Mouse (Mus musculus) thymus, adult 18-20 months (tissue): Measurements from ENCODE around the gene Urb1.
"Not testable (repeated sequence)": the region's sequence is repeated elsewhere in the genome, so short reads cannot be mapped to it uniquely, and the experiment has no call there.

Experiments used
- DNase-seq, 2 experiments: peaks; one replicate each; pipeline ENCODE4 v3.0.0; 2022; ENCODE audit warnings: mixed read lengths in 2 of 2

Urb1 gene

DNA sequence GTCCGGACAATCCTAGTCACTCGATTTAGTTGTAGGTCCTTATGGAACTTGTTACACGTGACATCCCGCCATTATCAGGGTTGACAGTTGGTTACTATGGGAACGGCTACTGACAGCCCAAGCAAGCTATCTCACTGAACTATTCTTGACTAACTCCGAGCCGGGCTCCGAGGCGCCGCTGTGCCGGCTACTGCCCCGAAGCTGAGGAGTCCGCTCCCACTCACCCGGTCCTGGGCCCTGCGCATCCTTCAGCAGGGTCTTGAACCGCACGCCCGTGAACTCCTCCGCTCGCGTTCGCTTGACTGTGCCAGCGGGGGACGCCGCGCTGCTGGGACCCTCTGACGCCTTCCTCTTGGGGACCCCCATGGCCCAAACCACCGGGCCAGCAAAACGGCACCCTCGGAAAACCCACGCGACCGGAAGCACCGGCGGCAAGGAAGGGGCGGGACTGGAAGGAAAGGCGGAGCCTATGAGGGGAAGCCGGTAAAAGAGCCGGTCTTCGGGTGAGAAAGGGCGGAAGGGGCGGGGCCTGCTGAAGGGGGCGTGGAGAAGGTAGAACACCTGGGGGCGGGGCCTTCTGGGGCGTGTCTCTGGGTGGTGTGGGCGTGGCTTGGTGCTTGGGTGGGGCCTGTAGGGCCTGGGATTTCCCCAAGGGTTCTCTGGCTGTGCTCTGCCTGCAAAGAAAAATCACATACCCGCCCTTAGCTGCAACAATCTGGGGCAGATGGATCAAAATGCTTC, at the start of gene Urb1:
Urb1 (minus strand) TSS at position 439 of the 741 bp plus-strand sequence.
- DNase-seq: peak; percentile 95

DNA sequence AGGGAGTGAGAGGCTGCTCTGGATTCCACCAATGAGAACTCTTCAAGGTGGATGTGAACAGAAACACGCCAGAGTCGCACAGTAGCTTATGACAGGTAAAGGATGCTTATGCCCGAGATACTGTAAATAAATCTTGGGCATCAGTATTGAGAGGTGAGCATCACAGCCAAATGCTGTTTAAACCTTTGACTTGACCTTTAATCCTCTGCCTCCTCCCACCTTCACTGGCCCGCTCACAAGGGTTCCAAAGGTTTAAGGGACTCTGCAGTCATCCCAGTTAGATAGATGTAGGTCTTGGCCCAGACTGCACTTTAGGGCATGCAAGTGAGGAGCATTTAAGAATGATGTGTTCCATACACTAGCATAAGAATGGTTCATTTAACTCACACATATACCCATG, 48.0 kb upstream of the Urb1 start:
- no peak for DNase-seq

DNA sequence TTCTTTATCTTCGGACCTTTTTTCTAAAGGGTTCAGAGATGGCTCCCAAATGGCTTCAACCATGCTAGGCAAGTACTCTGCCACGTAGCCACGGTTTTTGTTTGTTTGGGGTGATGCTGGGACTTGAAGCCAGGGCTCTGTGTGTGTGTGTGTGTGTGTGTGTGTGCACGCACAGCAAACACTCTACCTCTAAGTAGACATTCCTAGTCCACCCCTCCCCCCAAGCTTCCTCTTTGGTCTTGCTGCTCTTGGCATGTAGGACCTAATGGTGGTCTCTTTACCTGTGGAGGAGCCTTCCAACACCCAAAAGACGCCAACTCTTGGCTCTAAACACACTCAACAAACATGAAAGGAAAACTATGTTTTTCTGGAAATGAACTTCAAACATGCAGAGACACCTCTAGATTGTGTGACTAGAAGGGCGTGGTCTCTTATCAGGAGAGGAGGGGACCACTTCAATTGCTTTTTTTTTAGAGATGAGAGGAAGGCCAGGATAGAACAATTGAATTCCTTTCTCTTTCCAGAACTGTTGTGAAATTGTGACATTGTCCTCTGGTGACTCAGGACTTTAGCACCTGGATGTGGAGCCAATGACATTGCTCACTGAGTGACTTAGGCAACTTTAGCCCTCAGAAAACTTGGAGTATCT, 46.5 kb upstream of the Urb1 start:
- DNase-seq: no peak

DNA sequence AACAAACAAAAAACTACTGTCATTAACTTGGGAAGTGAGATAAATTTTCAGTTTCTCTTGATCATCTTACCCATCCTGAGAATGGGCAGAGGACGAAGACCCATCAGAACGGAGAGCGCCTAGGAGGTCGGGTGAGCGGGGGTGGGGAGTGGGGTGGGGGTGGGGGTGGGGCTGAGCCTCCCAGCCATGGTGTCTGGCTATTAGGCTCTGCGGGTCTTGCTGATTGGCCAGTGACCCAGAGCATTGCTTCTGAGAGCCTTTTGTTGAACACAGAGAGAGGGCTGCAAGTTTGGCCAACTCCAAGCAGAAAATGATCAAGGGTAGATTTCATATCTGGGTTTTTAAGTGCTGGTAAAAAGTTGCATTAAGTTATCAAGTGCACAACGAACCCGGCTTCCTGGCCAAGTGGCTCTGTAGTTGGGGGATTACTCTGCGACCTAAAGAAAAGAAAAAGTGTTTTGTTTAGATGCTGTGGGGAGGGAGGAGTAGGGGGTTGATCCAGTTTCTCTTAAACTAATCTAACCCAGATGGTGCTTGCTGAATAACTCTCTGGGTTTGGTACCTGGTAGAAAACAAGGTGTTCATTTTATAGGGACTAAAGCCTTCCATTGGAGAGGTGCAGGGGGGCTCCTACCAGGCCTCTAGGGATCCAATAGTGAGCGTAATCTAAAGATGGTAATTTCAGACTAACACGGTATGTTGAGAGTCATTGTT, 41.6 kb upstream of the Urb1 start:
- DNase-seq: no peak

DNA sequence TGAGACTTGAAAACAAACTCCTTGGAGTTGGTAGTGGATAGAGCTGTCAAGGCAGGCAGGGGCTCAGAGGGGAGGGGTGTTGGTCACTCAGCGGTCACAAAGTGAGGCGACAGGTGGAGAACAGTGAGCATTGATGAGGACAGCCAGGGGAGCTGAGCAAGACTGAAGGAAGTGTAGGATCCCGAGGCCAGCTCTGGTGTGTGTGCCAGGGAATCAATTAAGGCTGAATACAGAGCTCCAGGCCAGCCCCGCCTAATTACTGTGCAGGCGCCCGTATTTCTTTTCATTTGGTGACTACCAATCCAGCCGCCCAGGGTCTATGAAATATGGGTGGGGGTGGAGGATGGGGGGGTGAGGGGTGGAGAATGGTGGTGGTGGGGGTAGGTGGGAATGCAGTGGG, 40.7 kb upstream of the Urb1 start:
- no peak for DNase-seq

DNA sequence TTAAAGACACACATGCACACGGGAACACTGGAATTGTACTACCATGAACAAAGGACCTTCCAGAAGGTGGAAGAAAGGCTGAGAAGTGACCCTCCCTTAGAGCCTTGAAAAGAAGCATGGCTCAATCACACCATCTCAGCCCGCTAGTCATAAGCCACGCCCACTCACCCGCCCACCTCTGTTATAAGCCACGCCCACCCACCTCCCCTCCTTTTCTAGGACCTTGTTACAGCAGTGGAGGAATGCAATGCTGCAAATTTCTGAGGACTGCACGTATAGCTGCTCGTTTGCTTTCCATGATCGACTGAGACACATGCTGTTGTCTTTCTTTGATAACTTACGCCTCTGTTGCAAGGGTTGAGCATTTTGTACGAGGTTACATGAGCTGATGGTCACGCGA, 39.0 kb upstream of the Urb1 start:
- no peak for DNase-seq

DNA sequence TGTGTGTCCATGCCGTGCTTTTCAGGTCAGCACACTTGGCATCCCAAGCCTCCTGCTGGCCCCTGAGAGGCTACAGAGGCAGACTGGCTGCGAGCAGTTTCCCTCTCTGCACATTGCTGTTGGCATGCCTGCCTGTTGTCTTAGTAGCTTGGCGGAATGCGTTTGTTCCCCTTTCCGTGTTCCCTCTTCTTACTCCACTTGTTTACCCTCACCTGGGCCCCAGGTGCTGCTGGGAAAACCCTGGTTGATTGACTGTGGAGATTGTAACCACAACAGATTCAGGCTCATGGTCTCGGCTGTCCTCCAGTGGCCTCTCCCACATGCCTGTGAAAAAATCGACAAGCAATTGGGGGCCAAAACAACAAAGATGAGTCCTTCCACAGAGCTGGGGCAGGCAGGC, 38.5 kb upstream of the Urb1 start:
- DNase-seq: no peak

DNA sequence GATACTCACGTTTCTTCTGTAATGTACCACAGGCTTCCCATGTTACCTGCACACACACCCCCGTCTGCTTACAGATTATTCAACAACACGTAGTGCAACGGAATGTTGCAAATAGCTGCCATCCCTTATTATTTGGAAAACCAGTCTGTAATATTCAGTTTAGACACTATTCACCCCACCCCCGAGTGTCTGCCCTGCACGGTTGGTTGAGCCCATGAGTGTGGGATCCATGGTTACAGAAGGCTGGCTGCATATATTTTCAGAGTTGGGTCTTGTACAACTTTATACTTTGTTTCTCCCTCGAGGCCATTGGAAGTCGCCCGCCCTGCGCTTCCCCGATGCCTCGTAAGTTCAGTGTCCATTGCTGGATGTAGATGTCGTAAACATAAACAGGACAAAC, 35.4 kb upstream of the Urb1 start:
- no peak for DNase-seq

DNA sequence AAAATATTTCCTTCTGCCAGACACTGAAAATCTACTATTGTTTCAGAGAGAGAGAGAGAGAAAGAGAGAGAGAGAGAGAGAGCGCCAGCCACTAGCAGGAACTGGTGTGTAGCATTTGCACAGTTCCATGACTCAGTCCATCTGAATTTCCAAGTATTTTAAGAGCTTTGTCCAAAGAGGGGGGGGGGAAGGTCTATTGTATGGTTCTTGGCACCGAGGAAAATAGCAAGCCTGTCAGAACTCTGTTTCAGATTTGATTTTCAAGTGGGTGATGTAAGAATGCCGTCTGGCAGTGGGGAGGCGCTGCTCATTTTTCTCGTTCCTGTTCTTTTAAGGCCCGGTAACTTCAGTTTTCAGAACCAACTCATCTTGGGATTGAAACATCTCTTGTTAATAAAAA, 34.8 kb upstream of the Urb1 start:
- no peak for DNase-seq

DNA sequence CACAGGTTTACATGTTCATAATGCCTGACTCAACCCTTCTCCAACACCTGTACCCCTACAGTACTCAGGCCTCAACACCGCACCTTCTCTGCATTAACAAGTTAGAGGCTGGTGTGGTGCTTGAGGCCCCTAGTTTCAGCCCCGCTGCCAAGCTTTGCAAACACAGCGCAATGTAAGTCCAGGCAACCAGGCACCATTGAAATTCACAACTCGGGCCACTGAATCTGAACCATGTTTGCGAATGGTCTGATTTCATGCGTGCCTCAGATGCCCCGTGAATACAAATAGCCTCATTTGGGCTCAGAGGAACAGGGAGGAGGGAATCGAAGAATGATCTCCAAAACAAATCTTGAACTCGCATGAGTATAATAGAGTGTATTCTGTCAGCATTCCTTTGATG, 32.0 kb upstream of the Urb1 start:
- DNase-seq: no peak

DNA sequence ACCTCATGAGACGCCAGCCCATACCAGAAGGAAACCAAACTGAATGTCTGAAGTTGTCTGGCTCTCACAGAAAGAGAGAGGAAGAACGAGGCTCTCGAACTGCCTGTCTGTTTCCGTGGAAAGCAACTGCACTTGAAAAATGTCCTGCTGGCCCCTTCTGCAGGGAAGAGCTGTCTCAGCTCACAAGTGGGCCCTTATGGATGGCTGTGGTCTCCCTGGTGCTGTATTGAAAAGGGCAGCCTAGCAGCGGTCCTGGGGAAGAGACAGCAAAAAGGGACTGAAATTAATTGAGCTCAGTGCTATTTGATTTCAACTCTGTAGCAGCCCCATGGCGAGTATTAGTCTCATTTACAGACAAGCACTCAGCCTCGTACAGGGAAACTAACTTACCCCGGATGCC, 27.2 kb upstream of the Urb1 start:
- no peak for DNase-seq

DNA sequence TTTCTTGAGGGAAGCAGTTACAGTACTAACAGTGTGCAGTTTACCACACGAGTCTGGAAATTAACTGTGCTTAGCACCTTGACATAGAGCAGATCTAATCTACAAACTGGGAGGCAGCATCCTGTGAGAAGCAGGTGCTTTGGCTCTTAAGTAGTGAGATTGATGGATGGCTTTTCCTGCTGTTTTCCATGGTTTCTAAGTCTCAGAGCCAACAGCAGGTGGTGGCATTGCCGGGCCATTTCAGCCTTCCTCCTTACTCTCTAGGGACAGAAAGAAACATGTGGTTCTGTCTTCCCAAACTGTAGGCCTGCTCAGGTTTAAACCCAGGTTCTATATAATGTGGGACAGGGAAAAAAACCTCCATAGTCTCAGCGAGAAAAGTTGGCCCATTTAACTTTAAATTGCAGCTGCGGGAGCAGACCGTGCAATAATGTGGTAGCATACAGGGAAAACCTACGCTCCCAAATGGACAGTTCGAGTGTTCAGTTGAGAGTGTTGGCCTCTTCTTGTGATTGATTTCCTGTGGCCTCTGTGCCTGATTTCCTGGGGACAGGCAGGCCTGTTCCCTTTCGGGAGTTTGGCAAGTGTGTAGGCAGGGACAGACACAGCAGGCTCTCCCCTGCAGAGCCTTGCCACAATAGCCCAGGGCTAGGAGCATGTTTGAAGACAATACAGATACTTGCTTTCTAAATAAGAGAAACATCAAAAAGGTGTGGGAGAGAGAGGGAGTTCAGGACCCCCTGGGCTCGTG, 23.0 kb upstream of the Urb1 start:
- no peak for DNase-seq

DNA sequence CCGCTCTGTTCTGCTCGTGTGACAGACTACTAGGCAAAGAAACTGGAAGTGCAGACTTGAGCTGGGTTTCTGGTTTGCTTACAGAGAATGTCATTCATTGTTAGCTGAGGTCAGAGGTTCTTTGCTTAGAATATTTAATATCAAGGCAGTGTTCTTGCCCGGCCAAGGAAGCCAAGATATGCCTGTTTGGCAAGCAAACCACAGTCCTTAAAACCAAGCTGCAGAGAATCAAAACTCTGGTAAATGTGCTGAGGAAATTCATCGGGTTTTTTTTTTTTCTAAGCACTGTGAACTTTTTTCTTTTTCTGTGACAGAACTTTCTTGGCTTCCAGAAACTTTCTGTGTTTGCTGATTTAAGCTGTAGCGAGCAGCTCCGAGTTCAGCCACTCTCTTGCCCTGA, 22.3 kb upstream of the Urb1 start:
- DNase-seq: no peak

DNA sequence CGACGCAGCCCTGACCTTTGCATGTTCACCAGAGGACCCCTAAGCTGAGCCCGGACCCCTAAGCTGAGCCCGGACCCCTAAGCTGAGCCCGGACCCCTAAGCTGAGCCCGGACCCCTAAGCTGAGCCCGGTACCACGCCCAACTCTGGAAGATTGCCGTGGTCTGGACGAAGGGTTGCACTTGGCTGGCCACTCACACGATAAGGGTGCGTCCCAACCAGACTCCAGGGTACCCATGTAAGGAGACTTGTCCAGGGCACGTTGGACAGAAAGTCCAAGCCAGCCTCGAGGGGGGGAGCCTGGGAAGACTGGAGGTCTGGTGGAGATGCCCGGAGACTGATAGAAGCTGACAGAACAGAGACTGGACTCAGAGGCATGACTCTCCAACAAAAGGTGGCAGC, 21.5 kb upstream of the Urb1 start:
- DNase-seq: no peak

DNA sequence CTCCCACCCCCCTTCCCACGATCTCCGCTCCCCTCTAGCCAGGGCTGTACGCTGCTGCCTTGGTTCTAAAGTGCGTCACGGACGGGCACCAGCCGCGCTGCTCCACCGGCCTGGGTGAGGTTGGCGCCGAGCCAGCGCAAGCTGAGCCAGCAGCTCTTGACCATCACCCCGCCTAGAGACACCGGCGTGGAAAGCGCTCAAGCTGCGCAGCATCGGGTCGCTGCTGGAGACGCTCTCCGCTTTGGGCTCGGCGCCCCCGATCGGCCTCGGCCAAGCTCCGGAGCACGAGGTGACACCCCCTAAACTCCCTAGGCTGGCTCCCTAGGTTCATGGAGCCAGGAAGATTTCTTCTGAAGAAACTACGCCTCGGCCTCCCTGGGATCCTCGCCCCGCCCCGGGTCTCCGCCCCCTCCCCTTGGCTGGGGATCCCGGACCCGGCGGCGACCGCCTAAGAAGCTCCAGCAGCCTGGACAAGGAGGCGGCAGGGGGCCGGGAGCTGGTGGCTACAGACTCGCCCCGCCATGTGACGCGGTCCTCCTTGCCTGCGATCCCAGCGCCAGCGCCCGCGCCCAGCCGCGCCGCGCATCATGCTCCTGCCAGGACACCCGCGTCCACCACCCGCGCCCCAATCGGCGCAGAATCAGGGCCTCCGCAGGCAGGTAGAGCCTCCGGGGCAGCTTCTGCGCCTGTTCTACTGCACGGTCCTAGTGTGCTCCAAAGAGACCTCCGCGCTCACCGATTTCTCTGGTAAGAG, 20.6 kb upstream of the Urb1 start:
- DNase-seq: no peak

DNA sequence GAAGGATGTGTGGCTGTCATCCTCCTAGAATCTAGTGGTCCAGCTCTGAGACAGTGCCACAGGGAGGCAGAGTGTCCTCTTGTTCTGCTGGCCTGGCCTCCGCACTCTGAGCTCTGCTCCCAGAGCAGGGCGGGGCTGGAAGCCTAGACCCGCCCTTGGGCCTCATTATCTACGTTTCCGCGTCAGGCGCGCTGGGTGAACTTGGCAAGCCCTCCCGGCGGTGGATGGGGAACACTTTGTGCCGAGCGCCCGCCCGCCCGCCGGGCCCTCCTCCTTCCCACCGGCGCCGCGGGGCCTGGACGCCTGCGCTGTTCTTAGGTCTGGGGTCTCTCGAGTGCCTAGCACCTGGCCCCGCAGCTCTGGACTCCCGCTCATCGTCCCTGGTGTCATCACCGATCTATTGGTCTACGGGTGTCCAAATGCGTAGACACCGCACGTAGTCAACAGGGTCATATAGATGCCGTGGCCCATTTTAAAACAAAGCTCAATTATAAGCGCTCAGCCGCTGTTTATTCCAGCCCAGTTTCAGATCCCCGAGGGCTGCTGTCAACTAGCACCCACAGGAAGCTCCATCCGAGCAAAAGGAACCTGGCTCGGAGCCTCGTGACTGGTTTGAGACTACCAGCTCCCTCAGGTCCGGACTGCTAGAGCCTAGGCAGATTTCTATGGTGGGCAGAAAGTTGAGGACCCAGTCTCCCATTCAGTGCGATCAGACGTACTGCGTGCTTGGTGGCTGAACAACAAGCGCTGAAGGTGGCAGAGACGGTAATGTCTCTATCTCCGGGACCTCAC, 19.9 kb upstream of the Urb1 start:
- peak; percentile 23 to 27 for DNase-seq

DNA sequence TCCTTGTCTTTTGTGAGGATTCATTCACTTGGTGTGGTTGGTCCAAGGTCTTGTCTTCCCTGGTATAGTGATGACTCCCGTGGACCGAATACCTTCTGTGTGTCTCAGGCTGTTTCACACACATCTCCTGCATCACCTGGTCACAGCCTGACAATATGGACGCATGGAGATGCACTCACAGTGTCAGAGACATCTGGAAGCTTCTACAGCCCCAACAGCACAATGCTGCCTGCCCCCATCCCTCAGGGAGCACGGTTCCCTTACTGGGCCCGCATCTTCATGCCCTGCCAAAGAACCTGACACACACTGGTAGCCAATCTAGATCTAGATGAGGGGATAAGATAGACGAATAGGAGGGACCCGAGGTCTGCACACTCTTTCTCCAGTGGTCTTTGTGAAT, 18.9 kb upstream of the Urb1 start:
- DNase-seq: no peak

DNA sequence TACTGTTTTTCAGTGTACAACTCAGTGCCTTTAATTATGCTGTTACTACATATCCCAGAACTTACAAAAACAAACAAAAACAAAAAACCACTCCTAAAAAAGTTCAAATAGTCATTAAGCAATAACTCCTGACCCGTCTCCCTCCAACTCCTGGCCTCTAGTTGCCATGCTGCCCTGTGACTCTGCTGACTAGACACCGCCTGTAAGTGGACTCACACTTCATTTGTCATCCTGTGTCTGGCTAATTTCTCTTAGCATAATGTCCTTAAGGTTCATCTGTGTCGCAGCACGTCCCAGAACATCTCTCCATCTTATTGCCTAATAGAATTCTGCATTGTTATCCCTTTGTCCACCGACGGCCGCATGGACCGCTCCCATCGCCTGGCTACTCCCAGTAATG, 17.3 kb upstream of the Urb1 start:
- no peak for DNase-seq

DNA sequence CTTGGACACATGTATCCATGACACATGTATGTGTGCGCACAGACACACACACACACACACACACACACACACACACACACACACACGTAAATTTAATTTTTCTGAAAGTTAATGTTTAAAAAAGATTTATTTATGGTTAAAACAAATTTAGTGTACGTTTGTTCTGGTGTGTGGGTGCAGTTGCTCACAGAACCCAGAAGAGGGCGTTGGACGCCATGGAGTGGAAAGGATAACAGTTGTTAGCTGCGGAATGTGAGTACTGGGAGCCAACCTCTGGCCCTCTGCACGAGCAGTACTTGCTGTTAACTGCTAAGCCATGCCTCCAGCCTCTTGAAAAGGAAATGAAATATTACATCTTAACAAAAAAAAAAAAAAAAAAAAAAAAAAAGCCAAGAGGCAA, 16.2 kb upstream of the Urb1 start, which contains the start of gene Eva1c:
Eva1c (plus strand) TSS at position 263 of the 400 bp plus-strand sequence.
- no peak for DNase-seq

DNA sequence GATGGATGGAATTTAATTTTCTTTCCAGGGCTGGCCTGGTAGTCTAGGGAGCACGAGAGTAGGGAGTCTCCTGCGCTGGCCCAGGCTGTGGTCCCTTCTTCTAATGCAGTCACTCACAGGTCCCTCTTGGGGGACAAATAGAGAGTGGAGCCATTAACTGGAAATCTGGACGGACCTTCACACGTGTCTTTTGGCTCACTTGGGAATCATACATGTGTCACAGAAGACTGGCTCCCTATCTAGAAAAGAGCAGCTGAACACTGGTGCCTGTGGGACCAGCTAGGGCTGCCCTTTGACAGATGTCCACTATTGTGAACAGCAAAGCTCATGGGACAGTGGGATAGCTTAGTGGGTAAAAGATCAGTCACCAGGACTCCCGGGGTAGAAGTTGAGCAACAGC, 15.8 kb upstream of the Urb1 start:
- DNase-seq: no peak

DNA sequence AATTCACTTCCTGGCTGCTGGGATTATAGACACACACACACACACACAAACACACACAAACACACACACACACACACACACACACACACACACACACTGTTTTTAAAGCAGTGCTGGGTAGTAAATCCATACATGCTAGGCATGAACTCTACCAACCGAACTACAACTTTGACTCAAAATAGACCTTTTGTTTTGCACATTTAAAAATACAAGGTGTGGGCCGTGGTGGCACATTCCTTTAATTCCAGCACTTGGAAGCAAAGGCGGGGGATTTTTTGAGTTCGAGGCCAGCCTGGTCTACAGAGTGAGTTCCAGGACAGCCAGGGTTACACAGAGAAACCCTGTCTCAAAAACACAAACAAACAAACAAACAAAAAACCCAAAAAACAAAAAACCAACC, 13.8 kb upstream of the Urb1 start:
- DNase-seq: not testable (repeated sequence)

DNA sequence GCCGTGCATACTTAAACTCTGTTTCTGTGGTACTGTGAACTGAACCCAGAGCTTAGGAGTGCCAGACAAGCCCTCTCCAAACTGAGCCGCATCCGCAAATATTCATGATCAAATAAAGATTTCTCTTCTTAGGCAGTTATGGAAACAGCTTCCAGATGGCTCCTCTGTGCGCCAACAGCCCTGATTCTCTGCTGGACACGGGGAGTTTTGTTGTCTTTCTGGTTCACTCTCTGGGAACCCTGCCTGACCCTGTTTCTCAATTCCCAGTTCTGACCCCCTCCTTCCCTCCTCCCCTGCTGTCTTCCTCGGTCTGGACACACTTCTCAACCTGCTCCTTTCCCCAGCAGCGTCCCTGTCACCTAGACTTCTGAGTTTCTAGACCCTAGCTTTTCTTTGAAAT, 12.8 kb upstream of the Urb1 start:
- DNase-seq: no peak
